Mouse (Mus musculus): ENCODE data around the gene Dnaaf5. TPM values are rescaled to one million over a fixed set of nuclear protein-coding genes. Genes with fewer than 3 reads are reported as not detected.
A peak's percentile ranks its signal among the peaks of the same experiment; 100 is the strongest.

Gene Dnaaf5
- total RNA-seq (2014; fragmentation: Nextera tagmentation) (8.3 and 9.8 TPM in 2 replicates), total RNA-seq (2017) (7.8 TPM in 2 replicates)

DNA sequence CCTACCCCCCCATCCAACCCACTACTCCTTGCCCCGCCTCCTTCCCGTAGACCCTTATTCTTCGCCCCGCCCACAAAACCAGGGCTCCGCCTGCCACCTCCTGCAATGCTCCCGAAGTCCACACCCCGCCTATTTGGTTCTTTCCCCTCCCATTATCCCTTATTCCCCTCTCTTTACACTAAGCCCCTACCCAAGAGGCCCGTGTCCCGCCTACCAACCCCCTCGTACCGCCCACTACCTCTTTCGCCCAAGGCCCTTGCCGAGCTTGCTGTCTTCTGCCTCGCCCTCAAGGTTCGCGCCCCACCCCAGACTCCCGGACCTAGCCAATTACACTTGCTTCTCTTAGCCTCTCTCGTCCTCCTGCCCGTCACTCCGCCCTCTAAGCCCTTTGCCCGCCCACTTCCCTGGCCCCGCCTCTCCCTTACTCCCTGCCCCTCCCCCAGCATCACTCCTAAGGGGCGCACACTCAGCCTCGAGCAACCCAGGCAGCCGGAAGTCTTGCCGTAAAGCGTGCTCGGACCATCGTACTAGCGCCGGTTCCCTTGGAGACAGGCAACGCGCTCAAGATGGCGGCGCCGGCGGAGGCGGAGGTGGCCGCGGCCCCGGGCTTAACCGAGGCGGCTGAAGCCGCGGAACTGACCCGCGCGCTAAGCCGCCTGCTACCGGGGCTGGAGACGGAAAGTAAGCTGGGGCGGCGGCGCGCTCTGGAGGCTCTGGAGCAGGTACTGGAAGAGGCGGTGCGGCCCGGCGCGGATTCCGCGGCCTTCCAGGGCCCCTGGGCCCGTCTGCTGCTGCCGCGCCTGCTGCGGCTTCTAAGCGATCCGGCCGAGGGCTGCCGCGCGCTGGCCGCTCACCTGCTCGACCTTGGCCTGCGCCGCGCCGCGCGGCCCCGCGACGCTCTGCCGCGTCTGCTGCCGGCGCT, at the start of gene Dnaaf5, which contains the start of gene Prkar1b:
Gene Dnaaf5, plus strand, starts transcription at position 543 of the 922 bp plus-strand sequence.
Gene Prkar1b, minus strand, starts transcription at position 321 of the 922 bp plus-strand sequence.
- ATAC-seq (replicated peaks; ENCODE audit: poor library complexity, severe bottlenecking), result peak; percentile 92

DNA sequence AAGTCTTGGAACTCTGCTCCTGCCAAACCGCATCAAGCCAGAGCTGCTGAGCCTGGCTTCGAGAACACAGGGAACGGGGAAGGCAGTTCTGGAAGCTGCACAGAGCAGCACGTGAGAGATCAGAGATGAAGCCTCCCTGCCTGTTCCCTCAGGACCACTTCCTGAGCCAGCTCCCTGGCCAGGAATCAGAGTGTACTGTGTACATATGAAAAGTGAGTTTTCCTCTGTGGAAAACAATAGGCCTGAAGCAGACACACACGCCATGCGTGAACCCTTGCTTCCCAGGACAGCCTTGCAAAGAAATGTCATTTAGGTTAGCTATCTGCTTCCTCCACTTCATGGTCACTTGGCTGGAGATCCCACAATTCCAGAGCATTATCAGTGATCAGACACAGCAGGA, 48.2 kb upstream of the Dnaaf5 start:
- ATAC-seq (replicated peaks; ENCODE audit: poor library complexity, severe bottlenecking), result no peak

GRCm38 (mm10) chr5:139107815-139108214, 42.2 kb upstream of the Dnaaf5 start:
- no peak; the same call in 1 of the 2 replicates for ATAC-seq (replicated peaks; ENCODE audit: poor library complexity, severe bottlenecking)

- no peak for ATAC-seq (replicated peaks; ENCODE audit: poor library complexity, severe bottlenecking)
These were observed 39.7 kb upstream of the Dnaaf5 start for GRCm38 (mm10) chr5:139110140-139110855.

GRCm38 (mm10) chr5:139111991-139112390, 38.0 kb upstream of the Dnaaf5 start:
- ATAC-seq (replicated peaks; ENCODE audit: poor library complexity, severe bottlenecking), result no peak

GRCm38 (mm10) chr5:139112418-139112817, 37.6 kb upstream of the Dnaaf5 start:
- no peak for ATAC-seq (replicated peaks; ENCODE audit: poor library complexity, severe bottlenecking)

DNA sequence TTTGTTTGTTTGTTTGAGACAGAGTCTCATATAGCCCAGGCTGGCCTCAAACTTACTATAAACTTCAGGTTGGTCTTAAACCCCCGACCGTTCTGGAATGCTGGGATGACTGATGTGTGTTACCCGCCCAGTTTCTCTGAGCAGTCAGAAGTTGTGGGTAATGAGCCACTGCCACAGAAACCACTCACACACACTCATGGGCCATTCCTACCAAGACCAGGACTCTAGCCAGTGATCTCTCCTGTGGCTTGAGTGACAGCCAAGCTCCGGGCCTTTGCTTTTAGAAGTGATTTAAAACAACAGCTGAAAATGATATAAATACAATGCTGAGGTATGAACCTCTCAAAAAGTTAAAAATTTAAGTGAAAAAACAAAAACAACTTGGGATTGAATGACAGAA, 35.1 kb upstream of the Dnaaf5 start:
- ATAC-seq (replicated peaks; ENCODE audit: poor library complexity, severe bottlenecking), result no peak

GRCm38 (mm10) chr5:139115507-139115906, 34.5 kb upstream of the Dnaaf5 start:
- ATAC-seq (replicated peaks; ENCODE audit: poor library complexity, severe bottlenecking), result no peak

- no peak for ATAC-seq (replicated peaks; ENCODE audit: poor library complexity, severe bottlenecking)
These were observed 31.7 kb upstream of the Dnaaf5 start for GRCm38 (mm10) chr5:139118139-139118960.

DNA sequence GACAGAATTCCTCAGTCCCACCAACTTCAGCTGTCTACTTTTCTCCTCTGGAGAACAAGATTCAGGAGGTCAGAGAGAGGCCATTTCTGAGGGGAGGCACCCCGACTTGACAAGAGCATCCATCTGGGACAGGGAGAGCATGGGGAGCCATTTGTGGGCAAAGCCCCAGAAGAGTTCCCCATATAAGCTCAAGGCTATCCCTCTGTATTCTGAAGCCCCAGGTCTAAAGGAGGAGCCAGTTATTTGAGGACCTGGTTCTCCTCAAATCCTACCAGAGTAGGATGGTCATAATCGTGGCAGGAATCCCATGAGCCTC, 31.1 kb upstream of the Dnaaf5 start:
- ATAC-seq (replicated peaks; ENCODE audit: poor library complexity, severe bottlenecking), result no peak

DNA sequence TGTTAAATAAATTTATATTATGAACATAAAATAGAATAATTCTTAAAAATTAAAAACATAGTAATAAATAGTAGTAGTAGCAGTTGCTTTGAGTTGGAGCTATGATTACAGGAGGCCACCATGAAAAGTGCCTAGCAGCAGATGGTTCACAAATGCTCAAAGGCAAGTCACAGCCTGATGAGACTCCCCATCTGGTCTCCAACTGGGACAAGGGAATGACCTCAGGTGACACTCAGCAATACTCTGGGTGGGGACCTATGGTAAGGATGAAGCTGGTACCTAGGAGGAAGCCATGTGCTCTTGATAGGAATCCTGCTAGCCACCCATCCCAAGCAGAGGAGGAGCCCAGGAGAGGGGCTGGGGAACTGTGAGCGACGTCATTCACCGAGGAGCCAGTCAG, 24.3 kb upstream of the Dnaaf5 start:
- ATAC-seq (replicated peaks; ENCODE audit: poor library complexity, severe bottlenecking), result no peak

DNA sequence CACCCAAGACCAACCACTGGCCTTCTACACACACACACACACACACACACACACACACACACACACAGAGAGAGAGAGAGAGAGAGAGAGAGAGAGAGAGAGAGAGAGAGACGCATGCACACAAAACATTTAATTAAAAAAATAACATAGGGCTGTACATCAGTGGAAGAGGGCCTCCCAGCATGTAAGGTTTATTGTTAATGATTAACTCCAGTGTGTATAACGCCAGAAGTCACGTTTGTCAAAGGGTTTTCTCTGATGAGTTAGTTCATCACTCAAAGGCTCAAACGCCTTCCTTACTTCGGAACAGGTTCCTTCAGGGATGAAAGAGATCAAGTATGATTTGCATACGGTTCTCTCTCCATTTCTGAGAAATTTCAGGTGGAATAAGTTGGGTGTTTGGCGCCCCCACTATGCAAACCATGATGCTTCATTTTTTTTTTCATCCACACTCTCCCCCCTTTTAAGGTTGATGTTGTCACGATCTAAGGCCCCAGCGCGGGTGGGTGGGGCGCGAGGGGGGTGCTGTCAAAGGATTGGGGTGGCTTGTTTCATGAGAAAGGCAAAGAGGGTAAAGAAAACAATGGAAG, 21.5 kb upstream of the Dnaaf5 start:
- no peak for ATAC-seq (replicated peaks; ENCODE audit: poor library complexity, severe bottlenecking)

DNA sequence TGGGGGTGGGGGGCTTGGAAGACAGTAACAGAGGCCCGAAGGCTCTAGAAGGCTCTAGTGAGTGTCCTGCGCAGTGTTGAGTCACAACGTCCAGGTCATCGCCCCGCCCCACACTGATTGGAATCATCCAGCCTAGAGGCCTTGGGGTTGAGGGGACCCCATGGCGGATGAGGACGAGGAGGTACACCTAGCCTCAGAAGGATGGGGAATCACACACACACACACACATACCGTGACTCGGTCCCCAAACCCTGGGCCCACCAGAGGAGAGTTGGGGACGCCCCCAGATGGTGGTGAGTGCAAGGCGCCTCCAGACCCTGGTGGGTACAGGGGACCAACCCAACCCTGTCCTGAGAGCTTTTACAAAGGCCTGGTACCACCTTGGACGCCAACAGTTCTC, 20.9 kb upstream of the Dnaaf5 start:
- no peak for ATAC-seq (replicated peaks; ENCODE audit: poor library complexity, severe bottlenecking)

DNA sequence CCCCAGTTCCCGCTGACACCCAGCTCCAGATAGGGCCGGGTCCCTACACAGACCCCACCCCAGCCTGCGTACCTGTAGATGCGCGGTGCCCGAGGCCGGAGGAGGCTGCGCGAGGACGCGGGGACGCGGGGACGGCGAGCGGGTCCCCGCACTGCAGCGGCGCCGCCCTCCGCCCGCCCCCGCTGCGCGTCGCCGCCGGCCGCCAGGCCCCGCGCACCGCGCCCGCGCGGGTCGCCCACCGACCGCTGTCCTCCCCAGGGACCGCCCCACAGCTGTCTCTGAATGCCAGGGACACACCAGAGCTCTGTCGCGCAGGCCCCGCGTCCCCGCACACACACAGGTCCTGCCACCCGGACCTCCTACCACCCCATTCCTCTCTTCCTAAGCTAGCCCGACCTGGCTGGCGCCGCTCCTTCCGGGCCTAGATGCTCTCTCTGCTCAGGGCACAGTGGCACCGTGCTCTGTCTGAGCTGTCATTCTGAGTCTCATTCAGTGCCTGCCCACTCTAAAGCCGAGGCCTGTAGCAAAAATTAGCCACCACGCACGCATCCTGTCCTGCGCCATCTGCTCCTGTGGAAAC, 20.4 kb upstream of the Dnaaf5 start:
- peak; percentile 27 for ATAC-seq (replicated peaks; ENCODE audit: poor library complexity, severe bottlenecking)

GRCm38 (mm10) chr5:139130351-139130750, 19.7 kb upstream of the Dnaaf5 start:
- ATAC-seq (replicated peaks; ENCODE audit: poor library complexity, severe bottlenecking), result no peak

GRCm38 (mm10) chr5:139134501-139134900, 15.5 kb upstream of the Dnaaf5 start:
- ATAC-seq (replicated peaks; ENCODE audit: poor library complexity, severe bottlenecking), result 0 out of 2 replicates have a peak, but pooled peaks have one; percentile 5

GRCm38 (mm10) chr5:139136341-139136740, 13.7 kb upstream of the Dnaaf5 start:
- ATAC-seq (replicated peaks; ENCODE audit: poor library complexity, severe bottlenecking), result no peak

DNA sequence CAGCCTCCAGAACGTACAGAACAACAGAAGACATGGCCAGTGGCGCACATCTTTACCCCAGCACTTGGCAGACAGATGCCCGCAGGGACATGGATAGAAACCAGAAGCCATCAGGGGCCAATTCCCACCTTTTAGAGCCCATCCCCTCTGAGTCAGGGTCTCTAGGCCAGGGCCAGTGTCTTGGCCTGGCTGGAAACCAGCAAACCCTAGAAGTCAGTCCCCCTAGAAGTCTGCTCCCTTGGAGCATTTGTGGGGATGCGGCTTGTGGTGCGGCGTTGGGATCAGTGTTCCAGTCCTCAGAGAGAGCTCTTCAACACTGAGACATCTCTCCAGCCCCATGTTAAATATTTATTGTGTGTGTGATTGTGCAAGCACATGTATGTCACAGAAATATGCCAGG, 12.8 kb upstream of the Dnaaf5 start:
- ATAC-seq (replicated peaks; ENCODE audit: poor library complexity, severe bottlenecking), result no peak

- peak; percentile 40 for ATAC-seq (replicated peaks; ENCODE audit: poor library complexity, severe bottlenecking)
These were observed 11.6 kb upstream of the Dnaaf5 start for GRCm38 (mm10) chr5:139138261-139138925.

Data from granulocyte monocyte progenitor cell, adult 5-6 weeks (primary cell).